Mouse (Mus musculus): ENCODE measurements at regions not wholly inside any gene's neighbourhood (a gene's known extent, or its start where the extent isn't known, plus 50 kb on each side); places are given as distances from the start of the nearest gene placed in this dataset.

GRCm38 (mm10) chr14:104005132-104005531 lies 160.9 kb upstream of the Ednrb start:
- TF ChIP-seq CTCF (IDR thresholded peaks at IDR 0.05; ENCODE audit: extremely low read depth, insufficient read length, insufficient replicate concordance, low read depth, low read length) (no peak), POLR2A (IDR thresholded peaks at IDR 0.05; ENCODE audit: low read depth, low read length) (no peak)
